Mouse (Mus musculus) kidney, postnatal 25 days (tissue): ENCODE data around the gene Fbrsl1.
A peak's percentile ranks its signal among the peaks of the same experiment; 100 is the strongest.

Experiments
- DNase-seq, 2 experiments: peaks; one replicate each; pipeline ENCODE4 v3.0.0; 2021; ENCODE audit warnings: mixed read lengths in 2 of 2

Fbrsl1 gene

DNA sequence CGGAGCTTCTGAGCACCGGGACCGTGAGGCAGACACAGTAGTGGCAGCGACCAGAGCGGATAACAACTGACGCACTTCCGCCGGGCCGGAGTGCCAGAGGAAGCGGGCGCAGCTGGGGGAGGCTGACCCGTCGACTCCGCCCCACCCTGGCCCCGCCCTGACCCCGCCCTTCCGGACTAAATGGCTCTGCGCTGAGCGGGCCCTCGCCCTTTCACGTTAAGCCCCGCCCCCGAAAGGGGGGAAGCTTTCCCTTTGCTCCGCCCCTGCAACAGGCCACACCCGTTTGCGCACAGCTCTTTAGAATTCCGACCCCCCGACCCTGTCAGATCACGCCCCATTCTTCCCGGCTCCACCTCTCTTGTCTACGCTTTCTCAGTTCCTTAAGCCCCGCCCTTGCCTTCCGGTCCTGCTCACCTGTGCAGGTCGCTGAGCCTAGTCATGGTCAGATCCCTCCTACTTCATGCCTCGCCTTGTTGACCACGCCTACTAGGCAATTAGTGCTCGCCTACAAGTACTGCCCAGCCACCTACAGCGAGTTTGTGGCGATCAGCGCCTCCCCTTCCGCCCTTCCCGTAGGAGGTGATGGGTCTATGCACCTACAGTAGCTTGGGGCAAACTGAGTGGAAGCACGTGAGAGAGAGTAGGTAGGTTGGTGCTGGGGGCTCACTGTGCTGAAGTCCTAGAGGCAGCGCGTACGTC lies at the start of gene Fbrsl1:
Fbrsl1 (minus strand) TSS at position 68 of the 699 bp plus-strand sequence.
- DNase-seq: peak; percentile 99

DNA sequence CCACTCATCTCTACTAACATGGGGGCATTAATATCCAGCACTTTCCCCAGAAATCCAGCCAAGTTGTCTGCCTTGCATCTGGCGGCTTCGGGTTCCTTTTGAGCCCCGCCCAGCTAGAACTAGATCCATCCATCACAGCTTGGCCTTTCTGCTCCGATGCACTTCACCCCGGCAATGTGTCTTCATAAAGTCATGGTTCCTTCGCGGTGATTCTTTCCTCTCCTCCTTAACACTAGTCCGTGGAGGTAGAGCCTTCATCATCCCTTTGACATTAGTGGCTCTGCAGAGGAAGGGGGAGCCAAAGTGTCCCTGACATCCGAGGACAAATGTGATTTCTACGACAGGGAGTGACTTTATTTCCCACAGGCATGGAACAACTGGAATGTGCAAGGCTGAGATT lies 49.8 kb upstream of the Fbrsl1 start:
- no peak for DNase-seq

DNA sequence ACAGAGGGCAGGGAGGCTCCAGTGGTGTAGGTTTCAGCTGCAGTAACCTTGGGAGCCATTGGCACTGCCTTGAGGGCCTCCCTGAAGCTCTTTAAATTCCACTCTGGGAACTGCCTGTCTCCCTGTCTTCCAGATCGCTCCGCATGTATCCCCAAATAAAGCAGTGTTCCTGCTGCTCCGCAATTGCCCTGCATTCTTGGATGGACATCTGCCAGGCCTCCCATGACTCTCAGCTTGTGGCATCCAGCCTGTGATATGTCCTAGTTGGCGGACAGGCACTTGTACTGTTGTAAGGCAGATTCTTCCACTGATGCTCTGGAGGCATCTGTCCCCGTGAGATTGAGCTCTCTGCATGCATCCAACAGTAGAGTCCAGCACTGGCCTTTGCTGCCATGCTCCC lies 49.3 kb upstream of the Fbrsl1 start:
- no peak for DNase-seq

DNA sequence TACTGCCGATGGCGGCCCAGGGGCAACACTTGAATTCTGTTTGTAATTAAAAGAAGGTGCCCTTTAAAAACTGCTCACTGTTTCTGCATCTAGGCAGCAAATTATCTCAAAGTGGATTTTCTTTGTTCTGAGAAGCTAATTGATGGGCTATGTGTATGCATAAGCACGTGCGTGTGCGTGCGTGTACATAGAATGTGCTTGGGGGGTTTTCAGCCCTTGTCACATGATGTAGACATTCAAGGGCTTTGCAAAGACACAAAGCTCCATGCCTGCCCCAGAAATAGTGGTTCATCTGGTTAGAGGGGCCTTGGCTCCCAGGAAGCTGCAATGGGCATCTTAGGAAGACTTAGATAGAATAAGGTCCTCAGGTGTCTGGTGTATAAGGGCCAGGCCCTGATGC lies 46.7 kb upstream of the Fbrsl1 start:
- peak; percentile 24 to 58 for DNase-seq

DNA sequence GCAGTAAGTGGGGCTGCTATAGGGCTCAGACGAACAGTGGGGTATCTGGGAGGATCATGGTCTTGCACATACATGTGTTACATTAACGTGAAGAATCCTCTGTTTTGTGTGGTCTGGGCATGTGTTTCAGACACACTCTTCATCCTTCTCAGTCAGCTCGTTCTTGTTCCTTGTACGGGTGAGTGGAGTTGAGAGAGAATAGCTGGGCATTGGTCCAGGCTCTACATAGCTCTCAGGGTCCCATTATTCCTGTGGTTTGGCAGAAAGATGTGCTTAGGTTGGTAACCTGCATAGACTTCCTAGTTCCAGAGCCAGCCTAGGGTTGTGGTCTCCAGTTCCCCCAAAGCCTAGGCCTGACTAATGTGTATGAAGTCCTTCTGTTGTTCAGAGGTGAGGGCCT lies 46.1 kb upstream of the Fbrsl1 start:
- peak in 1 of 2 experiments; percentile 10 for DNase-seq

DNA sequence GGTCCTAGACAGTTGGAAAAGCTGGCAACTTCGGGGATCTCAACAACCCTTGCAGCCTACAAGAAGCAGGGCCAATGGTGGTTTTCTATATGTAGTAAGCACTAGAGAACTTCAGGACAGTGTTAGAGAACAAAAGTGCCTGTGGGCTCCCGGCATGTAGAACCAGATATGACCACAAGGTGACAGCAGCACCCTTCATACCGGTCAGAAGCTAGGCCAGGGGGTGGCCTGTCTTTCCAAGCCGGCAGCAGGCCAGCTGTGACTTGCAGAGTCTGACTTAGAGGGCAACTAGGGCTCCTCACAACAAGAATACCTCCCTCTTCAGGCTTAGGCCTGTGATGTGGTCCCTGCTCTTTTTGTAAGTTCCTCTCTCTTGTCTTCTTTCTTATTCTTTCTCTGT lies 45.5 kb upstream of the Fbrsl1 start:
- DNase-seq: peak; percentile 85 to 87

DNA sequence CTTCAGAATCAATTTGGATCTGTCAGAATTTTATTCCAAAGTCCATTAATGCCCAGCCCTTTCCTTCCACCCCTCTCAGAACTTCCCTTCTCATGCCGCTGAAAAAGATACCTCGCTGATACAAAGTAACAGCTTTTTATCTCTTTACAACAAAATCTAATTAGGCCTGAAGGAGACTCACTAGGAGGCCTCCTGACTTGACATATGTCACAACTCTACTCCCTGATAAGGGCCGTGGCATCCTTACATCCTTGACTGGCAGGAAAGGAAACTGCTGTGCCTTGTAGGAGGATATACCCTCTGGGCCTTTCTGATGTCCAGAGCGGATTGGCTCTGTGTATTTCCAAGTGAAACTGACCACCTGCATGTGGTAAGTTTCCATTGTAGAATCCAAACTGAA lies 41.3 kb upstream of the Fbrsl1 start:
- no peak for DNase-seq

DNA sequence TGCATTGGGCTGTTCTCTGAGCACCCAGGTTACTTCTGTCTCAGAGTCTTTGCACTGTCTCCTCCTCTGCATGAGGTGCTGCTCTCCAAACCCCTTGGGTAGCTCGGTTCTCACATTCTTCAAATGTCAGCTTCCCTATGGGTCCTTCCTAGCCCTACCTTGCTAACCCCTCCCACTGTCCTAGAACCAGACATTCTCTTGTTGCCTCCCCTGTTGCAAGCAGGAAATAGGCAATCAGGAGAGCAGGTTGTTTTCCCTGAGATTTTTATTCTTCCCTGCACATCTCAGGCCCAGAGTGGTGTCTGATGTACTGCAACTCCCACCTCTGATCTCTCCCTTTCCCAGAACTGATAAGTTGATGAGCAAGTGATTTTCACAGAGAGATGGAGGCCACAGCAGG lies 39.6 kb upstream of the Fbrsl1 start:
- DNase-seq: no peak

DNA sequence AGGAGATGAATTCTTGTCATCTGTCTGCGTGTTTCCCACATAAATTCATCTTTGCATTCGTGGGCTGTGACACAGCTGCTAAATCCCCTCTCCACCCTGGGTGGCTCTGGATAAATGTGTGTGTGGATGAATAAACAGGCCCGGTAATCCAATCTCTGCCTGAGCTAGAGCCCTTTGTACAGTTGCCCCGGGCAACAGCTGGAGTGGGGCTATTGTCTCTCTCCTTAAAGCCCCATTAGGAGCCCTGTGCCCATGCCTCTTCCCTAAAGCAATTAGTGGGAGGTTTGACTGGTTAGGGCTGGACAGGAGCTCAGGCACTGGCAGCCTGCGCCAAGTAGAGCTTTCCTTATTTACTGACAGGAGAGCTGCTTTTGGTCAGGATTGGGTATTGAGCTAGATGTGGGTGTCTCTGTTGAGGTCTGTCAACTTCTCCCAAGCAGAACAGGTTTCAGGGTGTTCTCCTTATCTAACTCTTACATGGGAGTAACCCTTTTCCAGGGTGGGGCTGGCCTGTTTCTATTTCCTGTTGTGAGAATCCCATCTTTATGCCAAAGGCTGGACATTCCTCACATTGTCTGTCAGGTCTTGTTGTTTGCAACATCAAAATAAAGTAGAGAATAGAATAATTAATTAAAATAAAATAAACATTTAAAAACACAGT lies 38.5 kb upstream of the Fbrsl1 start:
- DNase-seq: no peak

DNA sequence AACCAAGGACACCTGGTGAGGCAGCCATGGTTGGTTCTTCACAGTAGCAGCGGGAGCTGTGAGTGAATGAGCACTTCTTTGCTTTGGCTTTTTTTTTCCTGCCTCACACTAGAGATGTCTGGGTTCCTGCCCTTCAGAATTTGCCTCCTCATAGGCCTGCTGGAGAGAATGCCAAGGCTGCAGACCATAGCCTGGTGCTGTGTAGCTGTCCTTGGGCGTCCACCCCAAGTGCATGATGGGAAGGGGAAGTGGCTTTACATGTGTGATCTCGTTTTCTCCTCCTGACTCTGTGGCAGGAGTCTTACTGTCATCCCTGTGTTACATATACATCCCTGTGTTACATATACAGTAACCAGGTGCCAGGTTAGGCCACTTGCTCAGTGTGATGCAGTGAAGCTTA lies 36.4 kb upstream of the Fbrsl1 start:
- no peak for DNase-seq

DNA sequence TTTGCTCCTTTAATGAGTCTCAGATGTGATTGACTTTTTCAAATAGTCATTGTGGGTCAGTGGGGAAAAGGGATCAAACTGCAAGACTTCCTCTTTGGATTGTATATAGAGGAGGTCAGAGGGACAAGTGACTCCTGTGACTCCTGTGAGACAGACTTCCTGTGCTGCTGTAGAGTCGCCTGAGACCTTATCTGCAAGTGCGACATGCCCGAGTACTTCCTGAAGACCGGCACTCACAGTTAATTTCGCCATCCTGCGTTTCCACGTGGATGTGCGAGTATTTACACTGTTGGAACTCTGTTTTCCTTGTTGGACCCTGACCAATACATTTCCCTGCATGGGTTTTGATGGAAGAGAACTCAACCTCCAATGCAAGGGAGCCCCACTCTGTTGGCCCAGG lies 30.9 kb upstream of the Fbrsl1 start:
- DNase-seq: no peak

DNA sequence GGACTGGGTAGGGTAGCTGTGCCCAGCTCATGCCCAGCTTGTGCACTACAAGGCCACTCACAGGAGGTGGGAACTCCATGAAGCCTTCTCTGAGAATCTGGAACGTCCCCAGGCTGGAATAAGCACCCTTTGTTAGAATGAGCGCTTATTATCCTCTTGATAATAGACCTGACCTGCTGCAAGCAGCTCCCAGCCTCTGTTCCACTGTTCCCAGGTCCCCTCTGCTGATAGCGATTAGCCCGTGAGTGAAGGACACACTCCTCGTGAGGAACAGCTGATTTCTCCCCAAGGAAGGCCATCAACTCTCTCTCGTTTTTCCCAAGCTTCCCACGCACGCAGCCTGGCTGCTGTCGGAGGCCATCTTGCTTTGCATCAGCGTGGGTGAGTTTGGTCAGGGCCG lies 25.9 kb upstream of the Fbrsl1 start:
- no peak for DNase-seq

DNA sequence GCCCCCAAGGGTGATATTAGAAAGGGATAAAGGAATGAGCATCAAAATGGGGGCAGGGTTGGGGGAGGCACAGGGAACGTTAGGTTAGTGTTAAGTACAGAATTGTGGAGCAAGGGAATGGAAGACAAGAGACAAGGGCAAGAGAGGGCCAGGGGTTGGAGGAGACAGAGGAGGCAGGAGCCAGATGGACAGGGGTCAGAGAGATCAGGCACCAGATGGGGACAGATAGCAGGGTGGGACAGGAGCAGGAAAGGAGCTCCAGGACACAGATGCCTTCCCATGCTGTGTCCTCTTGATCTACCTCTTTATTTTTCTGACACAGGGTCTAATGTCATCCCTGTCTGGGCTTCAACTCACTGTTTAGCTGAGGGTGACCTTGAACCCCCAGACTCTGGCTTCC lies 24.5 kb upstream of the Fbrsl1 start:
- no peak for DNase-seq

DNA sequence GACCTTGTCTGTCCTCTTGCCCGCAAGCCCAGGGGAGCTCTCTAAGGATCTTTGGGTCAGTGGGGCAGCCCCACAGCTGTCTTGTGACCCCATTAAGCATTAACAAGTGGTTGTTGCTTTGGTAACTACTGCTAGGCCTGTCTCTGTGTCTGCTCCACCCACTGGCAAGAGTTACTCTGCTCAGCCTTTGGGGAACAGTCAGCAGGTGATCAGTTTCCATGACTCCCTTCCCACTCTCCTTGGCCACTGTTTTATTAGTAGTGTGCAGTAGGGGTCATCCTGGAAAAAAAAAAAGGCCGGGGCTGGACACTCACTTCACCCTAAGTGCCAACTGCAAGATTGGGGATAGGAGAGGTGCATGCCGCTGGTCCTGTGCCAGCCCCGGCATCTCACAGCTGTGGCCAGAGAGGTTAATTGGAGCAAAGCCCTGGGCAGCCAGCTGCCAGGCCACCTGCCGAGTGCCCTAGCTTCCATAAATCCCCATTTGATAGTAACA lies 23.7 kb upstream of the Fbrsl1 start:
- peak; percentile 61 to 84 for DNase-seq

DNA sequence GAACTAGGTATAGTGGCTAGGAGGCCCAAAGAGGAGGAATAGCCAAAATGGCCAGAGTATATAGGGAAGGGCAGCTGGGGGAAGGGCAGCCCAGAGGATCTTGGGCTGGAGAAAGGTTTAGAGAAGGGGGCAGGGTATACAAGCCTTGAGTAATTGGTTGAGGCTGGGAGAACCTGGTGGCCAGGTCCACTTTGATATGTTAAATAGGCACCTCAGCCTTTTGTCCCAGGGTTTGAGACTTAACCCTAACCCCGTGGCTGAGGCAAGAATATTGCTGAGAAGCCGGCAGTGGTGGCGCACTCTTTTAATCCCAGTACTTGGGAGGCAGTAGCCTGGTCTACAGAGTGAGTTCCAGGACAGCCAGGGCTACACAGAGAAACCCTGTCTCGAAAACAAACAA lies 23.0 kb upstream of the Fbrsl1 start:
- no peak for DNase-seq

DNA sequence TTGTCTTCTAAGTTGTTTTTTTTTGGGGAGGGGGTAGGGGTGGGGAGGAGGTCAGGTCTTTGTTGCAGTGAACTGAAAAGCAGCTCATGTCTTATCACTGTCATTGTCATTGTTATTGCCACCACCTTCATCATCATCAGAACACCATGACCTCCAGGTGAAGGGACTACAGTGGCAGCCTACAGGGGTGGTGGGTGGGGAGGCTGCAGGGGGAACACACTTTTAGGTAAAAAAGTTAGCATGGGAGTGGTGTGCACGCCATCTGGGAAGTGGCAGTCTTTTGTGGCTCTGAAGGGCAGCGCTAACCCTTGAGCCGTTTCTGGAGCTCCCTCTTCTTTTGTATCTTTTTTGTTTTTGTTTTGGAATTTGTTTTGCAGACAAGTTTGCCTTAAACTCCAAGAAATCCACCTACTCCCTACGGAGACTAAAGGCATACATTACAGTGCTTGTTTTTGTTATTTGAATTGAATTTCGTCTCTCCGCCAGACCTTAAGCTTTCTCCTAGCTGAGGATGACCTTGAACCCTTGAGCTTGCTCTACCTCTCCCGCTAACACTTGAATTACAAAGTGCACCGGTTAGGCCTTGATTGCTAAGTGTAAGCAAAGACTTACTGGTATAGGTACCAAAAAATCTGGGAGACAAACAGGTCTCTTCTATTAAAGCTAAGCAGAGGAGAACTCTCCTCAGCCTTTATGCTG lies 21.1 kb upstream of the Fbrsl1 start:
- no peak for DNase-seq

DNA sequence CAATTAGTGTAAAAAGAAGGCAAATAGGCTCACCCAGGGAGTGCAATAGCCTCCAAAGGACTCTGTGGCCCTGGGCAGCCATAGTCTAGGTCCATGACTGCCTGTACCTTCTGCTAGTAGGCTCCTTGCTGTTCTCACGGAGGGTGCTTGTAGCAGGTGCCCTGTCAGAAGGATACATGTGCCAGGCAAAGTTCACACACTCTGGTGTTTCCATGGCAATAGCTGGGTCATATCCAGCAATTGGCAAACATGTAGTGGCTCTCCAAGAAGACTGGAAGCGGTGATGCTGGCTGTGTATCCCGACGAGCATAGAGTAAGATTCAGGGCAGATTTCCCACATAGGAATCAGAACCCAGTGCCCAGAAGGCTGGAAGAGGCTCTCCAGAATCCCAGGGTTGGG lies 20.0 kb upstream of the Fbrsl1 start:
- DNase-seq: peak; percentile 46 to 69

DNA sequence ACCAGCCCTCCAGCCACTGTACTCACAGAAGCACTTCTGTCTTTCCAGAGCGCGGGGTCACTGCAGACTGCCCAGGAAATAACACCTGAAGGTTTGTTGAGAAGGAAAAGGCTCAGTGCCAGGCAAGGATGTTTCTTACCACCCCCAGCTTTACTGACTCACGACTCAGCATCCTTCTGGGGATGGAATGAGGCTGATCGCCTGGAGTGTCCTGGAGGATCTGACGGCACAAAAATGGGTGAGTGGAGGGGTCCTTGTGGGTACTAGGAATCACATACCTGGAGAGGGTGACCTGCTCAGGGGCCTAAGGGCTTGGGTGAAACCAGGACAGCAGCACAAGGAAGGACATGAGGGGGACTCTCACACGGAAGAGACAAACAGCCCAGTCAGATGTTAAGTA lies 19.4 kb upstream of the Fbrsl1 start:
- DNase-seq: no peak

DNA sequence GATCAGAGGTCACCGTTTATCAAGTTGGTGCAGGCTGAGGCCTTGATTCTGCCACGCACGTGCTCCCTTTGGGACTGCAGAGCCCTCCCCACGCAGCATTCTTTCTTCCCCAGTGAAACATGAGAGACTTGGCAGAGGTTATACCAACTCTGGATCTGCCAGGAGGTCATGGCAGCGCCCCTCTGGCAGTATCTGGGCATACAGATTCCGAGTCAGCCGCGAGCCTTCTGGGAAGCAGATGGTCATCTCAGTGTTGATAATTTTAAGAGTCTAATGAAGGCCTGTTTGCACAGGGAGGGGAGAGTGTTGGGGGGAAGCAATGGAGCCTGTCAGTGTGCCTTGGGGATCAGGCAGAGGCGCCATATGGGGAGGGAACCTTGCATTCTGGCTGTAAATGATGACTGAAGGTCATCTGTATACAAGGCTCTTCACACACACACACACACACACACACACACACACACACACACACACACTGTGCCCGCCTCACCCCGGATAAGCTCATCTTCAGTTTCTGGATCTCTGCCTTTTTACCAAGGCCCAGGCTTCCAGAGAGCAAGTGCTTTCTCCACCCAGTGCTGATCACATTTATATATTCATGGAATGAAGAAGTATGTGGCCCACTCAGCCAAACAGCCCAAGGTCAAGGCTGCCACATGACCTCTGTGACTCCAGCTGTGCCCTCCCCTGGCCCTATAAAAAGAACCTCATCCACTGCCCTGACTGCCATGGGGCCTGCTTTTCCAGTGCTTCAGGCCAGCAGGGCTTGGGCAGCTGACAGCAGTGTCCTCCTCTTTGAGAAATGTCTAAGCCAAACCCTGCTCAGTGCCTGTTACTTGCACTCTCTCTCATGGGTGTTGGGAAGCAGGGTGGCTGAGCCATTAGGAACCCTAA lies 18.5 kb upstream of the Fbrsl1 start:
- peak in 1 of 2 experiments; percentile 5 for DNase-seq

DNA sequence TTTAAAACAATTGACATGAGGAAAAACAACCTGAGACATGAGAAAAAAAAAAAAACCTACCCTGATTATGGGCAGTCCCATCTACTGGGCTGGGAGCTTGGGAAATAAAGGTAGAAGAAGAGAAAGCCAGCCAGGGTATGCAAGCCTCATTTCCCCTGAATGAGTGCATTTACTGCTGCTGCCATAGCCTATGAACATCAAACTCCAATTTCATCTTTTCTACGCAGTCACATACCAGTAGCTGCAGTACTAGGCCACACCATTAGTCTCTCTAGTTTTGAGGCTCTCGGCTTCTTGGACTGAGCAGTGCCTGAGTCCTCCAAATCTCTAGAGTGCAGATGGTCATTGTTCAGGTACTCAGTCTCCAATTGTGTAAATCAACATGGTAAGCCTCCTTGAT lies 14.3 kb upstream of the Fbrsl1 start:
- DNase-seq: no peak

DNA sequence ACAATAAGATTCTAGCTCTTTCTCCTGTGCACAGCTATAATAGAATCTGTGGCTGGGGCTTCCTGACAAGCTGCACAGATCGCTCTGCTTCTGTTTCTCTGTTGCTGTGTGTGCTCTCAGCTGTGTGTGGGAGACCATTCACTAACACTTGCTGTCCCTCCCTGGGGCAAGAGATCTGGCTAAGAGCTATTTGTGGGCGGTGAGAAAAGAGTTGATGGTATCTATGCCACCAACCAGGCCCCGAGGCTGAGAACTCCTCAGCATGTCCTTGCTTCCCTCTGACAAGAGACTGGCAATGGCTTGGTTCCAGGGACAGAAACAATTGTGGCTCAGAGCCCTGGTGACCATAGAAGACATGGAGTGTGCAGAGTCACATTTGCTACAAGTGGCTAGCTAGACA lies 10.6 kb upstream of the Fbrsl1 start:
- DNase-seq: no peak

DNA sequence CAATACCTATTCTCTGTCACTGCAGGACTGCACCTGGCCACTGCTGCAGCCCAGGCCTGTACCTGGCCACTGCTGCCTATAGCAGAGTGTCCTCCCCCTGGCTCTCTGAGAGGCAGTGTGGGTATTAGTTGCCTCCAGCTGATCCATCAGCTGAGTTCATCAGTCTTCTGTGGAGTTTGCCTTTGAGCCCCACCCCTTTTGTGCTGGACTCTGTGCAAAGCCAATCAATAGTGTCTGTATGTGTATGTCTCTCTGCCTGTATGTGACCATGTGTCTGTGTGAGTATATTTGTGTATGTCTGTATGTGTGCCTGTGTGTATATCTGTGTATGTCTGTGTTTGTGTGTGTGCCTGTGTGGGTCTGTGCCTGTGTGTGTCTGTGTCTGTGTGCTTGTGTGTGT lies 7.0 kb upstream of the Fbrsl1 start:
- no peak for DNase-seq

DNA sequence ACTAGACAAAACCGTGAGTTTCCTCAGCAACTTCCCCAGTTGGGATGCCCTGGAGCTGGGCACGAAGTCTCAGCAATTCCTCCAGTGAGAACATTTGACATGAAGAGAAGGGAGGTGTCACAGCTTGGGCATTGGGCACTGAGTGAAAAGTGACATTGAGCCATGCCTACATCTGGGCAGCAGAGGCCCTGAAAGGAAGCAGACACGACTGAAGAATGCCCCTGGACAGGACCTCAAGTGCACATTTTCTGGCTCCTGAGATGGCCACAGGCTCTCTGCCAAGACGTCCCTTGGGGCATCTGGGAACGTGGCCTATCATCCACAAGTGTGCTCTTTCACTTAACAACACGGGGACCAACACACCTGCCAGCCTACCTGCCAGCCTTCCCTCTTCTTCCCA lies 991 bp upstream of the Fbrsl1 start:
- DNase-seq: peak; percentile 19 to 50
